Mouse (Mus musculus): Measurements from ENCODE around the gene Cdk5r2.

GRCm38 (mm10) chr1:74857201-74857600 lies 2.5 kb downstream of the Cdk5r2 start:
- no peak for TF ChIP-seq CTCF (IDR thresholded peaks at IDR 0.05; ENCODE audit: extremely low read depth, insufficient read depth, insufficient read length, insufficient replicate concordance)
- TF ChIP-seq POLR2A (IDR thresholded peaks at IDR 0.05; ENCODE audit: low read depth, low read length): no peak
